Mouse (Mus musculus): ENCODE results near the gene Cdcp2. TPM values are rescaled to one million over a fixed set of nuclear protein-coding genes. Genes with fewer than 3 reads are reported as not detected.

Gene Cdcp2
- total and polyA plus RNA-seq, 2 experiments from 2014 or later = not detected

DNA sequence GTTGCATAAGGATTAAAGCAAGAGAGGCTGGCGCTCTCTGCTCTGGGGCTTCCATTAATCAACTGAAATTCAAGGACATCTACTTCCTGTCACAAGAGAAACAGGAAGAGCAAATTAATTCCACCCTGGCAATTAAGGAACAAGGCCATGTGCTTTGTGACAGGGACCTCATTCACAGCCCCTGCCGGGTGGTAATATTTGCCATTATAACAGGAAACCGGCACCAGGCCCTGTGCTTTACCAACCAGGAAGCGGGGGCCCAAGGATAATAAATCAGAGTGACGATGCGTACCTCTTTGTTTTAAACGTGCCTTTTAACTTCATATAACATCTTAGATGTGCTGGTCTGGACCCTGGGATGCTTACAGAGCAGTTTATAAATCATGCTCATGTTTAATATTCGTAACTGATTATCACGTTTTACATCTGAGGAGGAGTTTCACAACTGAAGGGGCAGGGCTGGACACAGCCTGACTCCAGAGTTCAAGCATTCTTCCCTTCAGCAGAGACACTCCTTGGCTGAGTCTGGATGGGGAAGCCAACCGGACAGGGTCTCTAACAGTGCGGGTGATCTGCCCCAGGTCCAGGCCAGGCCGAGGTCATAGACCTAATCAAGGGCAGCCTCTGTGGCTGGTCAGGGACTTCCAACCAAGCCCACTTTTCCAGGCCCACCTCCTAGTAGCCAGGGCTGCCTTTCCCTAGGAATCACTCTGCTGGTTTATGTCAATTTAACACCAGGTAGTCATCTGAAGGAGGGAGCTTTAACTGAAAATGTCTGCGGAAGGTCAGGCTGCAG, 43.3 kb downstream of the Cdcp2 start:
- Histone ChIP-seq H3K4me2 (ENCODE audit: low read depth) (no peak overlapping the region), H3K4me3 (ENCODE audit: low read depth, low read length) (no peak overlapping the region), H3K27ac (ENCODE audit: low read depth, low read length) (no peak overlapping the region), H3K27me3 (ENCODE audit: insufficient read depth, low read length) (no peaks in the 10 kb centered on the region), H3K4me1 (ENCODE audit: insufficient read depth) (0 out of 2 replicates have a peak, but pooled peaks cover 3% of the 10 kb centered on the region), H3K9me3 (ENCODE audit: low read length) (no peaks in the 10 kb centered on the region), H3K9ac (no peak overlapping the region), H3K36me3 (ENCODE audit: insufficient read depth) (peaks cover 5% of the 10 kb centered on the region; the same call in 1 of the 2 replicates)
- WGBS = 50% methylated on average over 13 of the region's 13 CpGs
- DNase-seq = peak; percentile 31
- no peak; the same call in 1 of the 2 replicates for TF ChIP-seq CTCF (IDR thresholded peaks at IDR 0.05; ENCODE audit: low read depth)
- ATAC-seq = peak; percentile 21; the same call in 1 of the 2 replicates

GRCm38 (mm10) chr4:107143511-107143910, 46.8 kb downstream of the Cdcp2 start:
- Histone ChIP-seq H3K4me2 (ENCODE audit: low read depth) (no peak overlapping the region), H3K27ac (ENCODE audit: low read depth, low read length) (no peak overlapping the region), H3K4me1 (ENCODE audit: insufficient read depth) (0 out of 2 replicates have a peak, but pooled peaks cover 3% of the 10 kb centered on the region), H3K27me3 (ENCODE audit: insufficient read depth, low read length) (no peaks in the 10 kb centered on the region), H3K9me3 (ENCODE audit: low read length) (no peaks in the 10 kb centered on the region), H3K4me3 (ENCODE audit: low read depth, low read length) (no peak overlapping the region), H3K36me3 (ENCODE audit: insufficient read depth) (peaks cover 21% of the 10 kb centered on the region), H3K9ac (no peak overlapping the region)
- no peak for TF ChIP-seq CTCF (IDR thresholded peaks at IDR 0.05; ENCODE audit: low read depth)
- DNase-seq (no peak), ATAC-seq (no peak)
- 90% methylated on average over 8 of the region's 8 CpGs for WGBS

GRCm38 (mm10) chr4:107150991-107151390, 54.3 kb downstream of the Cdcp2 start:
- no peaks in the 10 kb centered on the region for H3K9me3 ChIP-seq (ENCODE audit: low read length)
- no peaks in the 10 kb centered on the region for H3K4me1 ChIP-seq (ENCODE audit: insufficient read depth)
- ATAC-seq (no peak), DNase-seq (no peak)
- H3K36me3 ChIP-seq (ENCODE audit: insufficient read depth) = peaks cover 15% of the 10 kb centered on the region
- no peak overlapping the region for H3K9ac ChIP-seq
- no peak overlapping the region for H3K27ac ChIP-seq (ENCODE audit: low read depth, low read length)
- H3K4me2 ChIP-seq (ENCODE audit: low read depth) = no peak overlapping the region
- H3K27me3 ChIP-seq (ENCODE audit: insufficient read depth, low read length) = no peaks in the 10 kb centered on the region
- no peak overlapping the region for H3K4me3 ChIP-seq (ENCODE audit: low read depth, low read length)
- no peak for TF ChIP-seq CTCF (IDR thresholded peaks at IDR 0.05; ENCODE audit: low read depth)
- WGBS = 82% methylated on average over 6 of the region's 6 CpGs

GRCm38 (mm10) chr4:107152571-107152970, 55.9 kb downstream of the Cdcp2 start:
- Histone ChIP-seq H3K4me2 (ENCODE audit: low read depth) (no peak overlapping the region), H3K9me3 (ENCODE audit: low read length) (no peaks in the 10 kb centered on the region), H3K4me1 (ENCODE audit: insufficient read depth) (no peaks in the 10 kb centered on the region), H3K9ac (no peak overlapping the region), H3K4me3 (ENCODE audit: low read depth, low read length) (no peak overlapping the region), H3K27ac (ENCODE audit: low read depth, low read length) (no peak overlapping the region), H3K27me3 (ENCODE audit: insufficient read depth, low read length) (no peaks in the 10 kb centered on the region), H3K36me3 (ENCODE audit: insufficient read depth) (peaks cover 8% of the 10 kb centered on the region)
- no peak for TF ChIP-seq CTCF (IDR thresholded peaks at IDR 0.05; ENCODE audit: low read depth)
- no peak for ATAC-seq
- WGBS = 88% methylated on average over 8 of the region's 8 CpGs
- no peak for DNase-seq

DNA sequence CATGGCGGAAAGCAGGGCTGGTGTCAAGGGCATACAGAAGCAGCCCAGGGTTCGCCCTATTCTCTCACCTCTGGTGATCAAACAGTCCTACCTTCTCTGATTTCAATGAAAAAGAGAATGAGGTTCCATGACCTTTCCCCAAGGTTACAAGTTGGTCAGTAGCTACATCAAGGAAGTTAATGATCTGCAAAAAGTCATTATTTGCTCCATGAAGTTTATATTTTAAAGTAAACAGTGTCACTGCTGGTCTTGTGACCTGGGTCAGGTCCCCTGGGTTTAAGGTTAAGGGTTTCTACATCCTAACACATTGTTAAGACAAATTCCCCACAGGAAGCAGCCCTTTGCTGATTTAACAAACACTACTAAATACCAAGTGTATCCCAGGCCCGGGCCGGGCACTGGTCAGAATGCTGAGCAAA, 60.3 kb downstream of the Cdcp2 start:
- DNase-seq (no peak), ATAC-seq (no peak)
- 91% methylated on average over 4 of the region's 4 CpGs for WGBS
- no peak for TF ChIP-seq CTCF (IDR thresholded peaks at IDR 0.05; ENCODE audit: low read depth)
- Histone ChIP-seq H3K4me2 (ENCODE audit: low read depth) (no peak overlapping the region), H3K27me3 (ENCODE audit: insufficient read depth, low read length) (no peaks in the 10 kb centered on the region), H3K36me3 (ENCODE audit: insufficient read depth) (peaks cover 14% of the 10 kb centered on the region; the same call in 1 of the 2 replicates), H3K9ac (no peak overlapping the region), H3K4me1 (ENCODE audit: insufficient read depth) (no peaks in the 10 kb centered on the region), H3K27ac (ENCODE audit: low read depth, low read length) (no peak overlapping the region), H3K4me3 (ENCODE audit: low read depth, low read length) (no peak overlapping the region), H3K9me3 (ENCODE audit: low read length) (no peaks in the 10 kb centered on the region)

GRCm38 (mm10) chr4:107159166-107159773, 62.6 kb downstream of the Cdcp2 start:
- H3K4me1 ChIP-seq (ENCODE audit: insufficient read depth) = no peaks in the 10 kb centered on the region
- H3K27ac ChIP-seq (ENCODE audit: low read depth, low read length) = no peak overlapping the region
- H3K36me3 ChIP-seq (ENCODE audit: insufficient read depth) = peaks cover 15% of the 10 kb centered on the region; the same call in 1 of the 2 replicates
- TF ChIP-seq CTCF (IDR thresholded peaks at IDR 0.05; ENCODE audit: low read depth) = no peak
- ATAC-seq (no peak), DNase-seq (no peak)
- H3K9me3 ChIP-seq (ENCODE audit: low read length) = no peaks in the 10 kb centered on the region
- no peak overlapping the region for H3K4me2 ChIP-seq (ENCODE audit: low read depth)
- no peak overlapping the region for H3K9ac ChIP-seq
- WGBS = 86% methylated on average over 11 of the region's 11 CpGs
- H3K27me3 ChIP-seq (ENCODE audit: insufficient read depth, low read length) = no peaks in the 10 kb centered on the region
- H3K4me3 ChIP-seq (ENCODE audit: low read depth, low read length) = no peak overlapping the region

GRCm38 (mm10) chr4:107160181-107160580, 63.5 kb downstream of the Cdcp2 start:
- H3K36me3 ChIP-seq (ENCODE audit: insufficient read depth) = peaks cover 21% of the 10 kb centered on the region
- H3K27me3 ChIP-seq (ENCODE audit: insufficient read depth, low read length) = no peaks in the 10 kb centered on the region
- no peak for DNase-seq
- no peak for TF ChIP-seq CTCF (IDR thresholded peaks at IDR 0.05; ENCODE audit: low read depth)
- H3K9me3 ChIP-seq (ENCODE audit: low read length) = no peaks in the 10 kb centered on the region
- no peak for ATAC-seq
- no peaks in the 10 kb centered on the region for H3K4me1 ChIP-seq (ENCODE audit: insufficient read depth)
- H3K4me3 ChIP-seq (ENCODE audit: low read depth, low read length) = no peak overlapping the region
- H3K4me2 ChIP-seq (ENCODE audit: low read depth) = no peak overlapping the region
- 87% methylated on average over 8 of the region's 8 CpGs for WGBS
- no peak overlapping the region for H3K9ac ChIP-seq
- H3K27ac ChIP-seq (ENCODE audit: low read depth, low read length) = no peak overlapping the region

Other genes with a start within 250 kb of the Cdcp2 start
- gene Ssbp3, start 186.2 kb upstream of the Cdcp2 start, total RNA-seq (2014; rRNA removed) = 113 and 137 TPM in 2 replicates
- 103 and 117 TPM in 2 replicates for gene Ssbp3, start 186.2 kb upstream of the Cdcp2 start, polyA plus RNA-seq (2015; fragmentation: Nextera tagmentation; extraction: Ambion mirVana)
- gene Mrpl37, start 30.0 kb upstream of the Cdcp2 start, total RNA-seq (2014; rRNA removed) = 43.8 and 48.5 TPM in 2 replicates
- 73.3 and 80.4 TPM in 2 replicates for gene Mrpl37, start 30.0 kb upstream of the Cdcp2 start, polyA plus RNA-seq (2015; fragmentation: Nextera tagmentation; extraction: Ambion mirVana)
- 2.8 and 4.6 TPM in 2 replicates for gene Cyb5rl, start 29.9 kb upstream of the Cdcp2 start, total RNA-seq (2014; rRNA removed)
- 4.0 and 4.5 TPM in 2 replicates for gene Cyb5rl, start 29.9 kb upstream of the Cdcp2 start, polyA plus RNA-seq (2015; fragmentation: Nextera tagmentation; extraction: Ambion mirVana)
- 126 and 134 TPM in 2 replicates for gene Tmem59, start 81.5 kb downstream of the Cdcp2 start, total RNA-seq (2014; rRNA removed)
- gene Tmem59, start 81.5 kb downstream of the Cdcp2 start, polyA plus RNA-seq (2015; fragmentation: Nextera tagmentation; extraction: Ambion mirVana) = 361 and 363 TPM in 2 replicates
- gene Tceanc2, start 82.2 kb downstream of the Cdcp2 start, total RNA-seq (2014; rRNA removed) = 13.4 and 22.3 TPM in 2 replicates
- gene Tceanc2, start 82.2 kb downstream of the Cdcp2 start, polyA plus RNA-seq (2015; fragmentation: Nextera tagmentation; extraction: Ambion mirVana) = 26.5 and 35.4 TPM in 2 replicates
- 0.69 TPM in 1 of 2 replicates, not detected in the other for gene Ldlrad1, start 112.3 kb downstream of the Cdcp2 start, total RNA-seq (2014; rRNA removed)
- gene Ldlrad1, start 112.3 kb downstream of the Cdcp2 start, polyA plus RNA-seq (2015; fragmentation: Nextera tagmentation; extraction: Ambion mirVana) = not detected in 2 replicates
- gene Lrrc42, start 156.6 kb downstream of the Cdcp2 start, total RNA-seq (2014; rRNA removed) = 12.4 and 14.7 TPM in 2 replicates
- gene Lrrc42, start 156.6 kb downstream of the Cdcp2 start, polyA plus RNA-seq (2015; fragmentation: Nextera tagmentation; extraction: Ambion mirVana) = 27.9 and 36.4 TPM in 2 replicates
- 17.9 and 20.4 TPM in 2 replicates for gene Hspb11, start 156.7 kb downstream of the Cdcp2 start, total RNA-seq (2014; rRNA removed)
- 40.5 and 43.8 TPM in 2 replicates for gene Hspb11, start 156.7 kb downstream of the Cdcp2 start, polyA plus RNA-seq (2015; fragmentation: Nextera tagmentation; extraction: Ambion mirVana)
- gene Dio1, start 210.3 kb downstream of the Cdcp2 start, total RNA-seq (2014; rRNA removed) = not detected in 2 replicates
- not detected in 2 replicates for gene Dio1, start 210.3 kb downstream of the Cdcp2 start, polyA plus RNA-seq (2015; fragmentation: Nextera tagmentation; extraction: Ambion mirVana)
- gene Yipf1, start 217.5 kb downstream of the Cdcp2 start, total RNA-seq (2014; rRNA removed) = 47.6 and 65.3 TPM in 2 replicates
- gene Yipf1, start 217.5 kb downstream of the Cdcp2 start, polyA plus RNA-seq (2015; fragmentation: Nextera tagmentation; extraction: Ambion mirVana) = 60.2 and 61.5 TPM in 2 replicates